Mouse (Mus musculus) stomach, embryonic 15.5 days (tissue): ENCODE results near the gene Hdhd3. TPM values are rescaled to one million over a fixed set of nuclear protein-coding genes. Genes with fewer than 3 reads are reported as not detected.
A peak's percentile ranks its signal among the peaks of the same experiment; 100 is the strongest.

Source experiments
- ATAC-seq: fragments of 200-750 bp; cut with Nextera tagmentation; 2 replicates; pipeline ENCODE4 v1.8.0; 2017; ENCODE audit warnings: low read depth, moderate number of reproducible peaks, moderate TSS enrichment; ENCODE audit not compliant: insufficient read depth, low FRiP score
- H3K27ac ChIP-seq: fragments of 300-500 bp; sonication (generic); 2 replicates; pipeline ENCODE4 v1.5.1; 2015; ENCODE audit warnings: mild to moderate bottlenecking, inconsistent platforms
- H3K27me3 ChIP-seq: fragments of 300-500 bp; sonication (generic); replicated peaks from 2 replicates; pipeline ENCODE4 v1.6.1; 2015; ENCODE audit warnings: inconsistent platforms
- H3K36me3 ChIP-seq: fragments of 300-500 bp; sonication (generic); 2 replicates; pipeline ENCODE4 v1.6.1; 2015; ENCODE audit warnings: inconsistent platforms
- H3K4me1 ChIP-seq: fragments of 300-500 bp; sonication (generic); 2 replicates; pipeline ENCODE4 v1.6.1; 2015; ENCODE audit warnings: inconsistent platforms
- H3K4me2 ChIP-seq: fragments of 300-500 bp; sonication (generic); 2 replicates; pipeline ENCODE4 v1.6.1; 2015; ENCODE audit warnings: mild to moderate bottlenecking, inconsistent platforms
- H3K4me3 ChIP-seq: fragments of 300-500 bp; sonication (generic); replicated peaks from 2 replicates; pipeline ENCODE4 v1.5.1; 2015; ENCODE audit warnings: inconsistent platforms
- H3K9ac ChIP-seq: fragments of 300-500 bp; sonication (generic); 2 replicates; pipeline ENCODE4 v1.6.1; 2015; ENCODE audit warnings: inconsistent platforms
- H3K9me3 ChIP-seq: fragments of 300-500 bp; sonication (generic); 2 replicates; pipeline ENCODE4 v1.6.1; 2016; ENCODE audit warnings: inconsistent platforms
- WGBS: fragments of 180-500 bp; shearing (Covaris S2); methylation state at CpG from one replicate; pipeline ENCODE4 v1.1.7; 2015; 5-methylcytosine and 5-hydroxymethylcytosine counted together
- polyA plus RNA-seq: library from polyadenylated mRNA; unstranded; fragments of >200 nt; fragmentation: Nextera tagmentation; extraction: Ambion mirVana; gene quantifications from 2 replicates; pipeline ENCODE4 v1.2.1, GENCODE M21; 2015

Hdhd3 gene
- polyA plus RNA-seq, 1 experiment from 2014 or later, result 27.3 TPM

- Histone ChIP-seq H3K27ac (no peak within 1 kb of the TSS), H3K4me1 (0 out of 2 replicates have a peak, but pooled peaks cover 7% of the 10 kb centered on the region), H3K4me3 (peak within 1 kb of the TSS; percentile 76), H3K27me3 (no peaks in the 10 kb centered on the region), H3K9me3 (no peaks in the 10 kb centered on the region), H3K36me3 (no peaks in the 10 kb centered on the region), H3K9ac (peak within 1 kb of the TSS; percentile 35; the same call in 1 of the 2 replicates), H3K4me2 (peak within 1 kb of the TSS; percentile 83)
- under 1% methylated on average over 30 of the region's 30 CpGs for WGBS
- peak; percentile 88; the same call in 1 of the 2 replicates for ATAC-seq
These were observed 32.6 kb downstream of the Hdhd3 start, which contains the start of gene Wdr31 for GRCm38 (mm10) chr4:62470598-62471051. Gene Wdr31 (minus strand): TSS chr4:62470896.

GRCm38 (mm10) chr4:62468158-62468557, 35.1 kb downstream of the Hdhd3 start:
- no peak overlapping the region for H3K4me3 ChIP-seq
- H3K9ac ChIP-seq, result no peak overlapping the region
- no peaks in the 10 kb centered on the region for H3K36me3 ChIP-seq
- no peak for ATAC-seq
- no peak overlapping the region for H3K4me2 ChIP-seq
- H3K27me3 ChIP-seq, result no peaks in the 10 kb centered on the region
- H3K9me3 ChIP-seq, result no peaks in the 10 kb centered on the region
- 83% methylated on average over 1 of the region's 1 CpGs for WGBS
- no peak overlapping the region for H3K27ac ChIP-seq
- H3K4me1 ChIP-seq, result 0 out of 2 replicates have a peak, but pooled peaks cover 7% of the 10 kb centered on the region

- no peak for ATAC-seq
- H3K9me3 ChIP-seq, result no peaks in the 10 kb centered on the region
- WGBS, result 87% methylated on average over 2 of the region's 2 CpGs
These were observed 40.1 kb downstream of the Hdhd3 start for GRCm38 (mm10) chr4:62463124-62463523.

GRCm38 (mm10) chr4:62460348-62460747, 42.9 kb downstream of the Hdhd3 start:
- Histone ChIP-seq H3K27me3 (no peaks in the 10 kb centered on the region), H3K4me2 (no peak overlapping the region), H3K4me1 (no peaks in the 10 kb centered on the region), H3K27ac (no peak overlapping the region), H3K9me3 (no peaks in the 10 kb centered on the region), H3K36me3 (no peaks in the 10 kb centered on the region), H3K9ac (no peak overlapping the region), H3K4me3 (no peak overlapping the region)
- WGBS, result 89% methylated on average over 8 of the region's 8 CpGs
- no peak for ATAC-seq

More at GRCm38 (mm10) chr4:62463124-62463523, 40.1 kb downstream of the Hdhd3 start:
- H3K4me1 ChIP-seq, result no peaks in the 10 kb centered on the region
- H3K4me2 ChIP-seq, result no peak overlapping the region
- H3K9ac ChIP-seq, result no peak overlapping the region
- no peak overlapping the region for H3K27ac ChIP-seq
- H3K27me3 ChIP-seq, result no peaks in the 10 kb centered on the region
- no peaks in the 10 kb centered on the region for H3K36me3 ChIP-seq
- no peak overlapping the region for H3K4me3 ChIP-seq

- no peak overlapping the region for H3K4me3 ChIP-seq
- WGBS, result 56% methylated on average over 3 of the region's 3 CpGs
- H3K4me1 ChIP-seq, result no peaks in the 10 kb centered on the region
- H3K4me2 ChIP-seq, result no peak overlapping the region
- no peak overlapping the region for H3K9ac ChIP-seq
- H3K27me3 ChIP-seq, result no peaks in the 10 kb centered on the region
- ATAC-seq, result no peak
- H3K27ac ChIP-seq, result no peak overlapping the region
- H3K9me3 ChIP-seq, result no peaks in the 10 kb centered on the region
- H3K36me3 ChIP-seq, result no peaks in the 10 kb centered on the region
These were observed 44.2 kb downstream of the Hdhd3 start for GRCm38 (mm10) chr4:62459081-62459480.

- H3K4me2 ChIP-seq, result no peak overlapping the region
- no peaks in the 10 kb centered on the region for H3K9me3 ChIP-seq
- no peaks in the 10 kb centered on the region for H3K27me3 ChIP-seq
- WGBS, result 49% methylated on average over 5 of the region's 5 CpGs
- no peak overlapping the region for H3K4me3 ChIP-seq
- H3K4me1 ChIP-seq, result no peaks in the 10 kb centered on the region
- no peaks in the 10 kb centered on the region for H3K36me3 ChIP-seq
- no peak overlapping the region for H3K27ac ChIP-seq
- ATAC-seq, result no peak
- no peak overlapping the region for H3K9ac ChIP-seq
These were observed 48.3 kb downstream of the Hdhd3 start for GRCm38 (mm10) chr4:62454995-62455394.

Other genes starting within 250 kb of the Hdhd3 start
- gene Slc31a2, start 240.9 kb downstream of the Hdhd3 start, polyA plus RNA-seq, result 21.4 and 23.9 TPM in 2 replicates
- 24.9 and 28.5 TPM in 2 replicates for gene Fkbp15, start 142.9 kb downstream of the Hdhd3 start, polyA plus RNA-seq
- 59.0 and 64.3 TPM in 2 replicates for gene Slc31a1, start 142.7 kb downstream of the Hdhd3 start, polyA plus RNA-seq
- gene Cdc26, start 94.8 kb downstream of the Hdhd3 start, polyA plus RNA-seq, result 136 and 146 TPM in 2 replicates
- gene Prpf4, start 94.7 kb downstream of the Hdhd3 start, polyA plus RNA-seq, result 18.6 and 19.1 TPM in 2 replicates
- not detected in 2 replicates for gene Rnf183, start 68.2 kb downstream of the Hdhd3 start, polyA plus RNA-seq
- 6.2 and 7.8 TPM in 2 replicates for gene Wdr31, start 32.6 kb downstream of the Hdhd3 start, polyA plus RNA-seq
- 28.4 and 29.9 TPM in 2 replicates for gene Bspry, start 23.4 kb downstream of the Hdhd3 start, polyA plus RNA-seq
- gene Alad, start 16.5 kb upstream of the Hdhd3 start, polyA plus RNA-seq, result 121 and 142 TPM in 2 replicates
- 70.9 and 77.3 TPM in 2 replicates for gene Pole3, start 21.6 kb upstream of the Hdhd3 start, polyA plus RNA-seq
- gene 4933430I17Rik, start 21.9 kb upstream of the Hdhd3 start, polyA plus RNA-seq, result 0.19 and 0.35 TPM in 2 replicates
- gene Rgs3, start 56.4 kb upstream of the Hdhd3 start, polyA plus RNA-seq, result 46.8 and 48.0 TPM in 2 replicates